Mouse (Mus musculus): ENCODE measurements at regions not wholly inside any gene's neighbourhood (a gene's known extent, or its start where the extent isn't known, plus 50 kb on each side); places are given as distances from the start of the nearest gene placed in this dataset.

- H3K9ac ChIP-seq (ENCODE audit: insufficient read depth, low read depth) = no peak overlapping the region
- H3K4me1 ChIP-seq (ENCODE audit: control insufficient read depth in 1 of 2, insufficient read depth in 2 of 2) = no peaks in the 10 kb centered on the region
- no peaks in the 10 kb centered on the region for H3K36me3 ChIP-seq (replicated peaks in 1 of 2; ENCODE audit: control insufficient read depth in 1 of 2, insufficient read depth in 1 of 2, low read length in 1 of 2)
- DNase-seq (ENCODE audit: extremely low read depth) = no peak
- TF ChIP-seq SIN3A (IDR thresholded peaks at IDR 0.05; ENCODE audit: low read length) = no peak
- no peak for TF ChIP-seq UBTF (IDR thresholded peaks at IDR 0.05; ENCODE audit: low read depth, low read length)
- no peak for TF ChIP-seq MAFK (IDR thresholded peaks at IDR 0.05; ENCODE audit: insufficient replicate concordance, low read length)
- TF ChIP-seq BHLHE40 (IDR thresholded peaks at IDR 0.05; ENCODE audit: low read depth, low read length) = no peak
- no peak for TF ChIP-seq NRF1 (IDR thresholded peaks at IDR 0.05; ENCODE audit: low read depth, low read length)
- TF ChIP-seq PAX5 (IDR thresholded peaks at IDR 0.05; ENCODE audit: low read length) = no peak
- TF ChIP-seq RCOR1 (conservative IDR thresholded peaks at IDR 0.05; ENCODE audit: low read depth, low read length) = no peak
- no peak for TF ChIP-seq JUND (conservative IDR thresholded peaks at IDR 0.05; ENCODE audit: low read depth, low read length)
- no peak for TF ChIP-seq POLR2A (IDR thresholded peaks at IDR 0.05; ENCODE audit: low read depth, low read length)
- no peaks in the 10 kb centered on the region for H3K27me3 ChIP-seq (replicated peaks)
- H3K4me3 ChIP-seq (replicated peaks in 1 of 3; ENCODE audit: low read depth in 2 of 3, low read length in 2 of 3, poor library complexity in 1 of 3) = no peak overlapping the region
- H3K27ac ChIP-seq (ENCODE audit: insufficient read depth, low read depth) = no peak overlapping the region
- H3K9me3 ChIP-seq (replicated peaks; ENCODE audit: low read length) = no peaks in the 10 kb centered on the region
- in situ Hi-C loops (cut with MboI; ENCODE audit: low pct_ligation_motif_present, low pct_unique_long_range_greater_than_20kb, low sequenced_read_pairs) (no loop called here), dilution Hi-C loops (cut with MboI; ENCODE audit: extremely low pct_ligation_motif_present, extremely low pct_unique_long_range_greater_than_20kb, low sequenced_read_pairs) (no loop called here)
- no peaks in the 10 kb centered on the region for H3K79me2 ChIP-seq (replicated peaks; ENCODE audit: control insufficient read depth, extremely low read depth, insufficient read depth, poor library complexity, severe bottlenecking)
- no peak overlapping the region for H3K4me2 ChIP-seq (ENCODE audit: insufficient read depth, low read depth, poor library complexity, severe bottlenecking)
Measured at GRCm38 (mm10) chr10:46331599-46332283, 754.1 kb downstream of the Hace1 start.

- H3K36me3 ChIP-seq (replicated peaks in 1 of 2; ENCODE audit: control insufficient read depth in 1 of 2, insufficient read depth in 1 of 2, low read length in 1 of 2) = no peaks in the 10 kb centered on the region
- no peak overlapping the region for H3K4me3 ChIP-seq (replicated peaks in 1 of 3; ENCODE audit: low read depth in 2 of 3, low read length in 2 of 3, poor library complexity in 1 of 3)
- no peaks in the 10 kb centered on the region for H3K9me3 ChIP-seq (replicated peaks; ENCODE audit: low read length)
- H3K4me1 ChIP-seq (ENCODE audit: control insufficient read depth in 1 of 2, insufficient read depth in 2 of 2) = peaks cover 0 to 4% of the 10 kb centered on the region in 2 experiments; a peak in 2 of 4 replicates
- H3K27me3 ChIP-seq (replicated peaks) = no peaks in the 10 kb centered on the region
- H3K9ac ChIP-seq (ENCODE audit: insufficient read depth, low read depth) = no peak overlapping the region
- DNase-seq (ENCODE audit: extremely low read depth) = no peak
- no peak overlapping the region for H3K4me2 ChIP-seq (ENCODE audit: insufficient read depth, low read depth, poor library complexity, severe bottlenecking)
- TF ChIP-seq USF1 (IDR thresholded peaks at IDR 0.05; ENCODE audit: low read depth, low read length) = no peak
- TF ChIP-seq PAX5 (IDR thresholded peaks at IDR 0.05; ENCODE audit: low read length) = no peak
- TF ChIP-seq SIN3A (IDR thresholded peaks at IDR 0.05; ENCODE audit: low read length) = no peak
- TF ChIP-seq CTCF (conservative IDR thresholded peaks at IDR 0.05 in 1 of 2, IDR thresholded peaks at IDR 0.05 in 1 of 2; ENCODE audit: low read depth in 2 of 2, low read length in 2 of 2) = no peak
- no peak for TF ChIP-seq MYC (IDR thresholded peaks at IDR 0.05; ENCODE audit: low read depth, low read length)
- TF ChIP-seq ETS1 (conservative IDR thresholded peaks at IDR 0.05; ENCODE audit: low read depth, low read length) = no peak
- no peak for TF ChIP-seq TCF12 (IDR thresholded peaks at IDR 0.05; ENCODE audit: low read depth, low read length)
- no peak for TF ChIP-seq ELF1 (IDR thresholded peaks at IDR 0.05; ENCODE audit: low read depth, low read length)
- no peak for TF ChIP-seq USF2 (conservative IDR thresholded peaks at IDR 0.05; ENCODE audit: low read depth, low read length)
- no peak for TF ChIP-seq EP300 (IDR thresholded peaks at IDR 0.05; ENCODE audit: low read length)
- TF ChIP-seq TBP (conservative IDR thresholded peaks at IDR 0.05; ENCODE audit: low read depth, low read length) = no peak
- TF ChIP-seq POLR2A (IDR thresholded peaks at IDR 0.05; ENCODE audit: low read depth, low read length) = no peak
- no peak for TF ChIP-seq MAX (IDR thresholded peaks at IDR 0.05; ENCODE audit: low read length)
- TF ChIP-seq ZMIZ1 (IDR thresholded peaks at IDR 0.05; ENCODE audit: low read depth, low read length) = no peak
- TF ChIP-seq NRF1 (IDR thresholded peaks at IDR 0.05; ENCODE audit: low read depth, low read length) = no peak
- no peak for TF ChIP-seq E2F4 (IDR thresholded peaks at IDR 0.05; ENCODE audit: insufficient replicate concordance, low read depth, low read length)
- no peak for TF ChIP-seq UBTF (IDR thresholded peaks at IDR 0.05; ENCODE audit: low read depth, low read length)
- H3K27ac ChIP-seq (ENCODE audit: insufficient read depth, low read depth) = no peak overlapping the region
- H3K79me2 ChIP-seq (replicated peaks; ENCODE audit: control insufficient read depth, extremely low read depth, insufficient read depth, poor library complexity, severe bottlenecking) = no peaks in the 10 kb centered on the region
- dilution Hi-C loops (cut with MboI; ENCODE audit: extremely low pct_ligation_motif_present, extremely low pct_unique_long_range_greater_than_20kb, low sequenced_read_pairs) = no loop called here
- in situ Hi-C loops (cut with MboI; ENCODE audit: low pct_ligation_motif_present, low pct_unique_long_range_greater_than_20kb, low sequenced_read_pairs) = no loop called here
Measured at GRCm38 (mm10) chr10:46333231-46333630, 755.6 kb downstream of the Hace1 start.
